ENCODE assay signal across 8 mouse cellular contexts in genomic region chr14:28505586-28506375, GRCm38 (mm10). TPM values are rescaled to one million over a fixed set of nuclear protein-coding genes. Genes with fewer than 3 reads are reported as not detected.
A peak's percentile ranks its signal among the peaks of the same experiment; 100 is the strongest.
DNase-seq lines count a peak whose midpoint lies in the region; ATAC-seq lines count a peak whose summit lies in the region.

No protein-coding gene starts in this region.

- no peaks in the 10 kb centered on the region for H3K36me3 ChIP-seq in forebrain, embryonic 16.5 days (ENCODE audit: control insufficient read depth, insufficient read depth)
- no peaks in the 10 kb centered on the region for H3K36me3 ChIP-seq in intestine, embryonic 15.5 days
- H3K36me3 ChIP-seq in liver, embryonic 16.5 days (ENCODE audit: control insufficient read depth, insufficient read depth), result no peaks in the 10 kb centered on the region

- peak; percentile 29 to 55 for DNase-seq in layer of hippocampus, postnatal 10 days (ENCODE audit: low spot score in 2 of 2)
- no peak for DNase-seq in layer of hippocampus, adult 8-10 months (ENCODE audit: low spot score in 2 of 2)
- DNase-seq in adrenal gland, adult 2 months, result peak; percentile 76
- peak; percentile 33 for DNase-seq in right cerebral cortex, postnatal 14 days

- ATAC-seq in forebrain, embryonic 16.5 days, result peak; percentile 34
- peak; percentile 32 for ATAC-seq in intestine, embryonic 15.5 days
- no peak for ATAC-seq in liver, embryonic 16.5 days (ENCODE audit: low read depth)
- ATAC-seq in inflammation-experienced regulatory T-cells, adult 6 months, result no peak

- H3K27me3 ChIP-seq in forebrain, embryonic 16.5 days (replicated peaks; ENCODE audit: control insufficient read depth, insufficient read depth, low read length), result peaks cover 42% of the 10 kb centered on the region
- H3K27me3 ChIP-seq in intestine, embryonic 15.5 days (replicated peaks), result peaks cover 35% of the 10 kb centered on the region
- peaks cover 80% of the 10 kb centered on the region for H3K27me3 ChIP-seq in liver, embryonic 16.5 days (ENCODE audit: control insufficient read depth, insufficient read depth, low read depth, low read length)

- H3K4me3 ChIP-seq in forebrain, embryonic 16.5 days (replicated peaks; ENCODE audit: low read length), result peak overlapping the region; percentile 55
- peak overlapping the region; percentile 71 for H3K4me3 ChIP-seq in intestine, embryonic 15.5 days (replicated peaks)
- H3K4me3 ChIP-seq in liver, embryonic 16.5 days (ENCODE audit: low read depth, low read length), result peak overlapping the region; percentile 54

- peak overlapping the region; percentile 45; the same call in 1 of the 2 replicates for H3K27ac ChIP-seq in forebrain, embryonic 16.5 days (ENCODE audit: low read length)
- peak overlapping the region; percentile 95 for H3K27ac ChIP-seq in intestine, embryonic 15.5 days
- H3K27ac ChIP-seq in liver, embryonic 16.5 days (ENCODE audit: low read length), result no peak overlapping the region

- H3K4me1 ChIP-seq in forebrain, embryonic 16.5 days (replicated peaks; ENCODE audit: control insufficient read depth, insufficient read depth, low read length), result peaks cover 51% of the 10 kb centered on the region
- H3K4me1 ChIP-seq in intestine, embryonic 15.5 days (replicated peaks), result peaks cover 26% of the 10 kb centered on the region
- H3K4me1 ChIP-seq in liver, embryonic 16.5 days (ENCODE audit: control insufficient read depth, low read depth, low read length), result no peaks in the 10 kb centered on the region

- WGBS in forebrain, embryonic 16.5 days, result under 1% methylated on average over 61 of the region's 62 CpGs
- WGBS in intestine, embryonic 15.5 days, result under 1% methylated on average over 62 of the region's 62 CpGs
- under 1% methylated on average over 62 of the region's 62 CpGs for WGBS in liver, embryonic 16.5 days (ENCODE audit: insufficient replicate concordance)

- peak overlapping the region; percentile 63 for H3K9ac ChIP-seq in forebrain, embryonic 16.5 days (replicated peaks; ENCODE audit: low read depth, low read length)
- H3K9ac ChIP-seq in intestine, embryonic 15.5 days, result peak overlapping the region; percentile 71
- H3K9ac ChIP-seq in liver, embryonic 16.5 days (ENCODE audit: low read depth, low read length), result no peak overlapping the region

- H3K9me3 ChIP-seq in forebrain, embryonic 16.5 days (ENCODE audit: control insufficient read depth, low read length), result no peaks in the 10 kb centered on the region
- H3K9me3 ChIP-seq in intestine, embryonic 15.5 days, result no peaks in the 10 kb centered on the region
- H3K9me3 ChIP-seq in liver, embryonic 16.5 days (replicated peaks; ENCODE audit: control insufficient read depth, low read length), result no peaks in the 10 kb centered on the region

- H3K4me2 ChIP-seq in forebrain, embryonic 16.5 days (ENCODE audit: low read length), result peak overlapping the region; percentile 96
- H3K4me2 ChIP-seq in intestine, embryonic 15.5 days (replicated peaks), result peak overlapping the region; percentile 90
- H3K4me2 ChIP-seq in liver, embryonic 16.5 days (ENCODE audit: low read depth, low read length), result peak overlapping the region; percentile 60

RNA-seq across cellular contexts. Expression of gene Wnt5a, which starts 1.2 kb away (rescaled TPM):
- 10 to 100 TPM; 18.9 to 19.9 TPM for total RNA-seq in layer of hippocampus, postnatal 10 days (2021)
- total RNA-seq in layer of hippocampus, adult 8-10 months (2022), result 10 to 100 TPM; 10.1 to 11.2 (median 10.8) TPM
- 10 to 100 TPM; 35.0 to 51.3 TPM for total RNA-seq in adrenal gland, adult 2 months (2021)
- polyA plus RNA-seq in adrenal gland, adult 2 months (2012; rRNA removed), result 79.8 and 92.9 TPM in 2 replicates
- polyA plus RNA-seq in forebrain, embryonic 16.5 days (2015; fragmentation: Nextera tagmentation; extraction: Ambion mirVana), result 11.8 and 12.0 TPM in 2 replicates
- 23.2 and 27.4 TPM in 2 replicates for polyA plus RNA-seq in intestine, embryonic 15.5 days (2015; fragmentation: Nextera tagmentation; extraction: Ambion mirVana)
- polyA plus RNA-seq in liver, embryonic 16.5 days (2015; fragmentation: Nextera tagmentation; extraction: Ambion mirVana), result 0.15 and 0.19 TPM in 2 replicates
- not detected for polyA plus RNA-seq in inflammation-experienced regulatory T-cells, adult 6 months (2017; shearing (Covaris generic))

Comparison
In these comparisons a context has a peak if more than half of its experiments do, and no peak if none do; other contexts are left out.
1. DNase-seq: peak in layer of hippocampus, postnatal 10 days (2 of 2), adrenal gland, adult 2 months (single experiment) and right cerebral cortex, postnatal 14 days (single experiment); none in layer of hippocampus, adult 8-10 months (0 of 2).
2. ATAC-seq: peak in forebrain, embryonic 16.5 days (single experiment) and intestine, embryonic 15.5 days (single experiment); none in liver, embryonic 16.5 days (single experiment) and inflammation-experienced regulatory T-cells, adult 6 months (single experiment).
3. RNA of gene Wnt5a, which starts 1.2 kb away (polyA plus RNA-seq): 79.8 to 92.9 TPM in adrenal gland, adult 2 months, 23.2 to 27.4 TPM in intestine, embryonic 15.5 days and 11.8 to 12.0 TPM in forebrain, embryonic 16.5 days; 0.15 to 0.19 TPM in liver, embryonic 16.5 days and not detected in inflammation-experienced regulatory T-cells, adult 6 months; every median in the first group is over 10 times any median in the second.
4. Peak in every context shown above with its lines, with median percentiles within 50 percentile points of each other: H3K4me2 ChIP-seq and H3K4me3 ChIP-seq.